Mouse (Mus musculus) kidney, postnatal 14 days (tissue): ENCODE measurements at regions not wholly inside any gene's neighbourhood (a gene's known extent, or its start where the extent isn't known, plus 50 kb on each side); places are given as distances from the start of the nearest gene placed in this dataset.
A peak's percentile ranks its signal among the peaks of the same experiment; 100 is the strongest.

Source experiments
- DNase-seq: peaks from one replicate; pipeline ENCODE4 v3.0.0; 2022; ENCODE audit warnings: mixed read lengths

GRCm38 (mm10) chr10:21218431-21218830 lies 57.6 kb upstream of the Myb start:
- no peak for DNase-seq

GRCm38 (mm10) chr10:21220795-21221194 lies 60.0 kb upstream of the Myb start:
- no peak for DNase-seq

GRCm38 (mm10) chr10:21221290-21221926 lies 60.6 kb upstream of the Myb start:
- no peak for DNase-seq

- DNase-seq: peak; percentile 15
Measured at GRCm38 (mm10) chr10:21222104-21223034, 61.6 kb upstream of the Myb start.

GRCm38 (mm10) chr10:21223104-21223910 lies 62.5 kb upstream of the Myb start:
- no peak for DNase-seq

- DNase-seq: no peak
Measured at GRCm38 (mm10) chr10:21224229-21224628, 63.4 kb upstream of the Myb start.

- no peak for DNase-seq
Measured at GRCm38 (mm10) chr10:21226210-21226609, 65.4 kb upstream of the Myb start.

GRCm38 (mm10) chr10:21227764-21228163 lies 67.0 kb upstream of the Myb start:
- DNase-seq: no peak

- DNase-seq: peak; percentile 10
Measured at GRCm38 (mm10) chr10:21228557-21228956, 67.2 kb upstream of the Hbs1l start.

- DNase-seq: no peak
Measured at GRCm38 (mm10) chr10:21235172-21235571, 60.6 kb upstream of the Hbs1l start.

GRCm38 (mm10) chr10:21237000-21237399 lies 58.8 kb upstream of the Hbs1l start:
- DNase-seq: no peak

GRCm38 (mm10) chr10:21239451-21239850 lies 56.3 kb upstream of the Hbs1l start:
- DNase-seq: no peak

- DNase-seq: no peak
Measured at GRCm38 (mm10) chr10:21241557-21242222, 54.1 kb upstream of the Hbs1l start.

- DNase-seq: no peak
Measured at GRCm38 (mm10) chr10:21242471-21243231, 53.1 kb upstream of the Hbs1l start.

- no peak for DNase-seq
Measured at GRCm38 (mm10) chr10:21244849-21245453, 50.8 kb upstream of the Hbs1l start.

GRCm38 (mm10) chr10:21245558-21245957 lies 50.2 kb upstream of the Hbs1l start:
- DNase-seq: no peak
